Mouse (Mus musculus): ENCODE measurements around the gene Atp8b4. TPM values are rescaled to one million over a fixed set of nuclear protein-coding genes. Genes with fewer than 3 reads are reported as not detected.
"Not testable (repeated sequence)": the region's sequence is repeated elsewhere in the genome, so short reads cannot be mapped to it uniquely, and the experiment has no call there.

The Atp8b4 gene
- total and polyA plus RNA-seq, 2 experiments from 2014 or later = 0.11 TPM; not detected in 1

GRCm38 (mm10) chr2:126530581-126530980 is 30.1 kb upstream of the Atp8b4 start:
- Histone ChIP-seq H3K4me1 (ENCODE audit: insufficient read depth) (no peaks in the 10 kb centered on the region), H3K4me2 (ENCODE audit: low read depth) (no peak overlapping the region), H3K27ac (ENCODE audit: low read depth, low read length) (no peak overlapping the region), H3K36me3 (ENCODE audit: insufficient read depth) (no peaks in the 10 kb centered on the region), H3K4me3 (ENCODE audit: low read depth, low read length) (no peak overlapping the region), H3K9ac (no peak overlapping the region), H3K9me3 (ENCODE audit: low read length) (no peaks in the 10 kb centered on the region), H3K27me3 (ENCODE audit: insufficient read depth, low read length) (no peaks in the 10 kb centered on the region)
- DNase-seq (no peak), ATAC-seq (no peak)
- TF ChIP-seq CTCF (IDR thresholded peaks at IDR 0.05; ENCODE audit: low read depth) = no peak
- WGBS = 85% methylated on average over 3 of the region's 3 CpGs

- no peak overlapping the region for H3K4me3 ChIP-seq (ENCODE audit: low read depth, low read length)
- H3K36me3 ChIP-seq (ENCODE audit: insufficient read depth) = no peaks in the 10 kb centered on the region
- ATAC-seq = no peak
- DNase-seq = no peak
- no peak overlapping the region for H3K4me2 ChIP-seq (ENCODE audit: low read depth)
- no peak overlapping the region for H3K9ac ChIP-seq
- H3K27me3 ChIP-seq (ENCODE audit: insufficient read depth, low read length) = no peaks in the 10 kb centered on the region
- H3K9me3 ChIP-seq (ENCODE audit: low read length) = no peaks in the 10 kb centered on the region
- H3K4me1 ChIP-seq (ENCODE audit: insufficient read depth) = no peaks in the 10 kb centered on the region
- H3K27ac ChIP-seq (ENCODE audit: low read depth, low read length) = no peak overlapping the region
- TF ChIP-seq CTCF (IDR thresholded peaks at IDR 0.05; ENCODE audit: low read depth) = no peak
- WGBS = 91% methylated on average over 8 of the region's 8 CpGs
Observed at GRCm38 (mm10) chr2:126527461-126527860, 27.0 kb upstream of the Atp8b4 start.

GRCm38 (mm10) chr2:126524271-126524670 is 23.8 kb upstream of the Atp8b4 start:
- Histone ChIP-seq H3K9ac (no peak overlapping the region), H3K27me3 (ENCODE audit: insufficient read depth, low read length) (no peaks in the 10 kb centered on the region), H3K4me2 (ENCODE audit: low read depth) (no peak overlapping the region), H3K9me3 (ENCODE audit: low read length) (no peaks in the 10 kb centered on the region), H3K4me3 (ENCODE audit: low read depth, low read length) (no peak overlapping the region), H3K27ac (ENCODE audit: low read depth, low read length) (no peak overlapping the region), H3K36me3 (ENCODE audit: insufficient read depth) (no peaks in the 10 kb centered on the region), H3K4me1 (ENCODE audit: insufficient read depth) (no peaks in the 10 kb centered on the region)
- no peak for TF ChIP-seq CTCF (IDR thresholded peaks at IDR 0.05; ENCODE audit: low read depth)
- ATAC-seq (no peak), DNase-seq (no peak)
- 80% methylated on average over 2 of the region's 2 CpGs for WGBS

GRCm38 (mm10) chr2:126523101-126523745 is 22.7 kb upstream of the Atp8b4 start:
- H3K27me3 ChIP-seq (ENCODE audit: insufficient read depth, low read length); H3K36me3 ChIP-seq (ENCODE audit: insufficient read depth); ATAC-seq; H3K9ac ChIP-seq; H3K4me3 ChIP-seq (ENCODE audit: low read depth, low read length); H3K9me3 ChIP-seq (ENCODE audit: low read length); H3K4me1 ChIP-seq (ENCODE audit: insufficient read depth); H3K4me2 ChIP-seq (ENCODE audit: low read depth); H3K27ac ChIP-seq (ENCODE audit: low read depth, low read length); DNase-seq: not testable (repeated sequence)
- WGBS = 57% methylated on average over 5 of the region's 5 CpGs

GRCm38 (mm10) chr2:126522056-126522455 is 21.6 kb upstream of the Atp8b4 start:
- H3K4me1 ChIP-seq (ENCODE audit: insufficient read depth) = no peaks in the 10 kb centered on the region
- no peak for TF ChIP-seq CTCF (IDR thresholded peaks at IDR 0.05; ENCODE audit: low read depth)
- 53% methylated on average over 8 of the region's 8 CpGs for WGBS
- no peak overlapping the region for H3K4me2 ChIP-seq (ENCODE audit: low read depth)
- H3K4me3 ChIP-seq (ENCODE audit: low read depth, low read length) = no peak overlapping the region
- ATAC-seq = no peak
- no peaks in the 10 kb centered on the region for H3K27me3 ChIP-seq (ENCODE audit: insufficient read depth, low read length)
- no peak overlapping the region for H3K27ac ChIP-seq (ENCODE audit: low read depth, low read length)
- H3K9ac ChIP-seq = no peak overlapping the region
- no peak for DNase-seq
- no peaks in the 10 kb centered on the region for H3K36me3 ChIP-seq (ENCODE audit: insufficient read depth)
- no peaks in the 10 kb centered on the region for H3K9me3 ChIP-seq (ENCODE audit: low read length)

GRCm38 (mm10) chr2:126521471-126521870 is 21.0 kb upstream of the Atp8b4 start:
- no peaks in the 10 kb centered on the region for H3K36me3 ChIP-seq (ENCODE audit: insufficient read depth)
- no peak for TF ChIP-seq CTCF (IDR thresholded peaks at IDR 0.05; ENCODE audit: low read depth)
- ATAC-seq = no peak
- H3K9me3 ChIP-seq (ENCODE audit: low read length) = no peaks in the 10 kb centered on the region
- WGBS = 75% methylated on average over 10 of the region's 10 CpGs
- no peak overlapping the region for H3K27ac ChIP-seq (ENCODE audit: low read depth, low read length)
- H3K4me2 ChIP-seq (ENCODE audit: low read depth) = no peak overlapping the region
- H3K27me3 ChIP-seq (ENCODE audit: insufficient read depth, low read length) = no peaks in the 10 kb centered on the region
- no peaks in the 10 kb centered on the region for H3K4me1 ChIP-seq (ENCODE audit: insufficient read depth)
- H3K4me3 ChIP-seq (ENCODE audit: low read depth, low read length) = no peak overlapping the region
- DNase-seq = no peak
- H3K9ac ChIP-seq = no peak overlapping the region

- no peak overlapping the region for H3K9ac ChIP-seq
- no peaks in the 10 kb centered on the region for H3K27me3 ChIP-seq (ENCODE audit: insufficient read depth, low read length)
- DNase-seq (peak; percentile 71), ATAC-seq (peak; percentile 78)
- 13% methylated on average over 7 of the region's 7 CpGs for WGBS
- no peaks in the 10 kb centered on the region for H3K9me3 ChIP-seq (ENCODE audit: low read length)
- no peak overlapping the region for H3K4me3 ChIP-seq (ENCODE audit: low read depth, low read length)
- no peak overlapping the region for H3K4me2 ChIP-seq (ENCODE audit: low read depth)
- no peaks in the 10 kb centered on the region for H3K36me3 ChIP-seq (ENCODE audit: insufficient read depth)
- H3K27ac ChIP-seq (ENCODE audit: low read depth, low read length) = no peak overlapping the region
- no peaks in the 10 kb centered on the region for H3K4me1 ChIP-seq (ENCODE audit: insufficient read depth)
- TF ChIP-seq CTCF (IDR thresholded peaks at IDR 0.05; ENCODE audit: low read depth) = peak; percentile 89
Observed at GRCm38 (mm10) chr2:126520828-126521227, 20.4 kb upstream of the Atp8b4 start.
